Mouse (Mus musculus) Muller cell, postnatal 12 days (primary cell): ENCODE measurements around the gene Hsdl2.
A peak's percentile ranks its signal among the peaks of the same experiment; 100 is the strongest.
"Not testable (repeated sequence)": the region's sequence is repeated elsewhere in the genome, so short reads cannot be mapped to it uniquely, and the experiment has no call there.

Source experiments
- DNase-seq: peaks from one replicate; pipeline ENCODE4 v3.0.0-alpha.2; 2015; ENCODE audit errors: inconsistent ontology term

Gene Hsdl2

GRCm38 (mm10) chr4:59581314-59582185, at the start of gene Hsdl2:
Hsdl2 (plus strand) TSS chr4:59581563.
- DNase-seq = peak; percentile 100

DNA sequence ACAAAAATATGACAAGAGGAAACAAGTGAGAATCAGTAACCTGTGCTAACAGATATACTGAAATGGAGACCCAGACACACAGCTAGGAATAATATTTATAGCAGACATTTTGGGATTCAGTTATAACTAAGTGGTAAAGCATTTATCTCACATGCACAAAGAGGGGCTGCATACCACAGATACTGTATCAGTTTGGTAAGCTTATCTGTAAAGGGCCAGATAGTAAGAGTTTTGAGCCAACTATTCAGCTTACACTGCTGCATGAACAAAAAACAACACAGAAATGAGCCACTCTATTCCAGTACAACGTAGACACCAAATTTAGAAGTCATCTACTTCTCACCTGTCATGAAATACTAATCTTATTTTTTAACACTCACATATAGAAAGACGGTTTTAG, 48.1 kb upstream of the Hsdl2 start:
- DNase-seq = no peak

- DNase-seq = no peak
Observed at GRCm38 (mm10) chr4:59535624-59536023, 45.7 kb upstream of the Hsdl2 start.

DNA sequence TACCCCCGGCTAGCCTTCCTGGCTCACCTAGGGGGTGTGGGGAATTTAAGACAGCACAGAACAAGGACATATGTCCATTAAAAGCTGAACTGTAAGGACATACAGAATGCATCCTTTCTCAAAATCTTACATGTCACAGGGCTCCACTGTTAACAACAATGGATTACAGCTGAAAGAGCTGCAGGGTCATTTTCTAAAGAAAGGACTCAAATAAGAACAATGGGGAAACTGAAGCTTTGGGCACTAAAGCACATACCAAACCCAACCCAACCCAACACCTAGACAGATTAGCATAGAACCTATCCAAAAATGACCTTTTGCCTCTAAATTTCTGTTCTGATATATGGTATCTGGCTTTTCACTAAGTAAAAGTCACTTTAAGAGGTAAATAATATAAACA, 45.1 kb upstream of the Hsdl2 start:
- DNase-seq = no peak

DNA sequence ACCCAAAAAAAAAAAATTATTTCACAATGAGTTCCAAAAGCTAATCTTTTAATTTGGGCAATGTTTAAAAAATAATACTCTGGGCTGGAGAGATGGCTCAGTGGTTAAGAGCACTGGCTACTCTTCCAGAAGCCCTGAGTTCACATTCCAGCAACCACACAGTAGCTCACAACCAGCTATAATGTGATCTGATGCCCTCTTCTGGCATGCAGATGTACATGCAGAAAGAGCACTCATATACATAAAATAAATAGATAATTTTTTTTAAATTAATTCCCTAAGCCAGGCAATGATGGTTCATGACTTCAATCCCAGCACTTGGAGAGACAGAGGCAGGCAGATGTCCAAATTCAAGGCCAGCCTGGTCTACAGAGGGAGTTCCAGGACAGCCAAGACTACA, 38.4 kb upstream of the Hsdl2 start:
- no peak for DNase-seq

DNA sequence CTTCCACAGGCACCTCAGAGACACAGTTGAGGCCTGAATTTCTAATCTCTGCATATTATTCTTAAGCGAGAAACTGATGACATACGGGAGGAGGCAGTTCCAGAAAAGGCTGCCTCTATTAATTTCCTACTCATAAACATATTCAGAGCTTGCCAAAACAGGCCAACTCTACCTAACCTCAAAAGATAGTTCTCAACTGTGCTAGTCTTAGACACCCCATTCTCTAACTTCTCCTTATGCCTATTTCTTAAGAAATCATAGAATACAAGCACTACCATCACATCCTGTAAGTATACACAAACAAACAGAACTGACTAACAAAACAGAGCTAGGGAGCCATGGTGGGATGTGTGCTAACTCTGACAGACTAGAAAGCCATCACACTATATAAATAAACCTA, 36.7 kb upstream of the Hsdl2 start:
- DNase-seq = no peak

DNA sequence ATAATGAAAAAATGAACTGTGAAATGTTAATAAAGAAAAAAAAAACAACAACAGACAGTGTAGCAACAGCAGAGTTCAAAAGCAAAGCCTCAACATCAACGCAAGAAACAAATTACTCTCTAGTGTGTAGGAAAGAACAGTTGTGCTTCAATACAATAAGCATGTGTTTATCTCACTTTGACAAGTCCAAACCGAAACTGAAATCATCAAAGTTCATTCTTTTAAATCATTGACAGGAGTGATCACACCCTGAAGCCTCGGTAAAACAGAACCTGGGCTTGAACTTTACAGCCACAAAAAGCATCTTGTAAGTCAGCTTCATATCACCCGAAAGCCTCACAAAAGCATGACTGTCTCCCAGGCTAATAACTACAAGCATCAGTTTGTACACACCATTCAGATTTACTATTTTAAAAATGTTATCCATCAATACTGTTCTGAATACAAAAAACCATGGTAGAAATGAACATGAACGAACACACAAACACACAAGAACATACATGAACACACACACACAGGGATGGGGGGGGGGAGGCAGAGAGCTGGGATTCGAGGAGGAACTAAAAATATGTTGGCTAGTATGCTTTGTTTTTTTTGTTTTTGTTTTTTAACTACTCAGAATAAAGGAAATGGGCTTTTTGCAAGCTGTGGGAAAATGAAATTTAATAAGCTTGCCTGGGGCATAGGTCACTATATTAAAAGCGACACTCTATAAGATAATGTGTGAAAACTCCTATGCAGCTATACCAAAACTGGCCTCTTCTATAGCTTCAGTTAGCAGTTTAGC, 34.9 kb upstream of the Hsdl2 start:
- DNase-seq = no peak

DNA sequence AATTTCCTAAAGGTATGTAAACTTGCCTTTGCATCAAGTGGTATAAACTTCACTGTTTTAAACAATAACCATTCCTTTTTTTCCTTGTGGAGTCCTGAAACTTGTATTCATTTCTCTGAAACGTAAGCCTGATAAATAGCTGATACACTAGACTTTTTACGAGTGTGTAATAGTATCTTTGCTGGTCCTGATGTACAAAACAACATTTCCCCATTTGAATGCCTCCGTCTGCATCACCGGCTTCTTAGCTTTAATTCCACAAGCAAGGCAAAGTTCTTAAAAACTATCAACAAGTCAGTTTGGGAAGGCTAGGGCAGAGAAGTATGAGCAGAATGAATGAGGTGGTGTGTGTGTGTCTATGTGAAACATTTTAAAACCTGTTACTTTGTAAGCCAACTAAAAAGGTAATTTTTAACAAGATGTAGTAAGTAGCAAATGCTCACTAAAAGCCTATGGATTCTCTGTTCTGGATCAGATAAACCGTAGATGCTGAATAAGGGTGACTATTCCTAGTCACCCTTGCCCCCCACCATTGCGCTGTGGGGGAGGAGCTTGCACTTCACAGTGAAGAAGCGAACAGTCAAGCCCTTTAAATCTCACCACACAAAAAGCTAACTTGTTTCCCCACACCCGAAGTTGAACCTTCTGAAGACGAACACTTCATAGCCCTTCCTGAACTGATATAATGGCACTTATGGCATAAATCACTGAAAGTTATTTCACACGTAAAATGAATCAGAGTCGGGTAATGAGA, 34.0 kb upstream of the Hsdl2 start:
- DNase-seq = peak; percentile 14

GRCm38 (mm10) chr4:59548011-59548559, 33.3 kb upstream of the Hsdl2 start:
- DNase-seq = peak; percentile 42

DNA sequence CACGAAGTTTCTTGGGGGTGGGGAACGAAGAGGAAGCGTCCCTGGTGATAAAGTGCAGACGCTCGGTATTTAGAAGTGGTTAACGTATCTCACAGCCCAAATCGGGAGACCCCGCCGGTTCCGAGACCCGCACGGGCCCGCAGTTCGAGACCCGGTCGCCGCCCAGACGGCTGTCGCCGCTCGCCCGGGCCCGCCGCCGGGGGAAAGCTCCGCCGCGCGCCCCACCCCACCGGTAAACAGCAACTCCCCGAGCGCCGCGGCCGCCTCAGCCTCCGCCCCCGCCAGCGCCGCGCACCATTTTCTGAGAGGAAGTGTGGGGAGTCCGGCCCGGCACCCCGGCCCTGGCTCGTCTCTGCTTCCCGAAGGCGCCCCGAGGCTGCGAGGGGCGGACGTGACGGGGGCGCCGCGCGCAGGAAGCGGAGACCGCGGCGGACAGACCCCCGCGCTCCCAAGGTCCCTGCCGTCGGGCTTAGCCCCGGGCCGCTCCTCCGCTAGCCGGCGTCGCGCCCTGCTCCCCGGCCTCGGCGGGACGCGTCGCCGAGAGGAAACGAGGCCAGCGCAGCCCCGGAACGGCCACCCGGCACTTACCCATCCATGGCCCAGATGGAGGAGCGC, 32.7 kb upstream of the Hsdl2 start:
- peak; percentile 79 for DNase-seq

GRCm38 (mm10) chr4:59549175-59549976, 32.0 kb upstream of the Hsdl2 start, which contains the start of gene Ptbp3:
Ptbp3 (minus strand) TSS chr4:59549364.
- DNase-seq = peak; percentile 97

GRCm38 (mm10) chr4:59549977-59550560, 31.3 kb upstream of the Hsdl2 start:
- no peak for DNase-seq

GRCm38 (mm10) chr4:59551901-59552300, 29.5 kb upstream of the Hsdl2 start:
- DNase-seq = peak; percentile 25

GRCm38 (mm10) chr4:59552835-59553234, 28.5 kb upstream of the Hsdl2 start:
- no peak for DNase-seq

GRCm38 (mm10) chr4:59553576-59553975, 27.8 kb upstream of the Hsdl2 start:
- no peak for DNase-seq

DNA sequence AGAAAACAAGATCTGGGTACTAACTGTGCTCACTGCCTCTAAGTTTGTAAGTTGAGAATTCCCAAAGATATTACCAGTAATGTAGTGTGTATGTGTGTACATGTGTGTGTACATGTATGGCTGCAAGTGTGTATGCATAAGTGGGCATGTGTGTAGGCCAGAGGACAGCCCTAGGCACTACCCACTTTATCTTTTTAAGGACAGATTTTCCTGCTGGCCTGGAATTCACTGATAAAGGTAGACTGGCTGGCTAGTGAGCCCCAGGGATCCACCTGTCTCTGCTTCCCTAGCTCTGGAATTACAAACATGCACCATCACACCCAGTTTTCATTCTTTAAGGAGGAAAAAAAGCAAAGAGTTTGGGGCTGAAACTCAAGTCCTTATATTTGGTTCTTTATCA, 26.2 kb upstream of the Hsdl2 start:
- DNase-seq = no peak

DNA sequence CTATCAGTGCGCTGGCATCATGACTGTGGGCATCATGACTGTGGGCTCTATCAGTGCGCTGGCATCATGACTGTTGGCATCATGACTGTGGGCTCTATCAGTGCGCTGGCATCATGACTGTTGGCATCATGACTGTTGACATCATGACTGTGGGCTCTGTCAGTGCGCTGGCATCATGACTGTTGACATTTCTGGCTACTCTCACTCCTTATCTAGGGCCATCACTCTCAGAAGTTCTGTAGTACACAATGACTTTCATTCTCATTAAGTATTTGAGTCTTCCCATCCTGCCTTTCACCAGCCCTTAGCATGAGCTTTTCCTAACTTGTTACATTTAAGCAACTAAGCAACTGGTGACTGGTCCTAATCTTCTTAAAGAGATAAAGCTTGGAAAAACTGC, 24.0 kb upstream of the Hsdl2 start:
- not testable (repeated sequence) for DNase-seq

DNA sequence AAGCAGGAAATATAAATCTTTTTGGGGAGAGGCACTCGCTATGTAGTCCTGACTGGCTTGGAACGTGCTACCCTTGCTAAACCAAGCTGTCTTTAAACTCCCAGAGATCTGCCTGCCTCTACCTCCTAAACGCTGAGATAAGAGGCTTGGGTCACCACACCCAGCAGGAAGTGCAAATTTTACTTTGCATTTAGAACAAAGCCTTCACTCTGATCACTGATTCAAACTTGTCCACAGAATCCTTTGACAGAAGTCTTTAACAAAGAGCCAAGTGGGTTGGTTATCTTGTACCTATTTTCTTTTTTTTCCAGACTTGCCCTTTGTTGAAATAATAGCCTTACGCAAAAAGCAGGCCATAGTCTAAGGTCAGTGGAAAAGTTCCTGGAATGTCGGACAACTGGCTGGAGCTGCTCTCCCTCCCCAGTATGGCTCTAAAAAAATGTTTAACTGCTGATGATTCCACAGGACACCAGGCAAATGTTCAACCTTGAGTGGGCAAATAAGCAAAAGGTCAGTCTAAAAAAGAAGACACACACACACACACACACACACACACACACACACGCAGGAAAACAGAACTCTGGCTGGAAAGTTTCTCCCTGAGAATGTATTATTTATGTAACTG, 23.2 kb upstream of the Hsdl2 start:
- no peak for DNase-seq

GRCm38 (mm10) chr4:59560141-59560540, 21.2 kb upstream of the Hsdl2 start:
- peak; percentile 67 for DNase-seq

DNA sequence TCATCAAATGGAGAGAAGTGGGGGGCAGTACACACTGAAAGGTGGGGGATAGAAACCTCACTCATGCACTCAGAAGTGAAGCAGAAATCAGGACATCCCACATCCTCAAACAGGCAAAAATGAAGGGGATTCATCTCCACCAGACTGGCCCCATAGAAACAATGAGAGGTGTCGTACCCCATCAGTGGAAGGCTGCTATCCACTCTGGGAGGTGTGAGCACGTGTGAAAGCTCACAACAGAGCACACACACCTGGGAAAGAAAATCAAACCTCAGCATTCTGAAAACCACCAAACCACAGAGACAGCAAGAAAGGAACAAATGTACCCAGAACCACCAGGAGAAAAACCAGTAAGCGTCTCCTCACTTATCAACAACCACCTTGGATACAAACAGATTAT, 17.2 kb upstream of the Hsdl2 start:
- no peak for DNase-seq
